Mouse (Mus musculus) limb, embryonic 14.5 days (tissue): ENCODE results near the gene Wdr82. TPM values are rescaled to one million over a fixed set of nuclear protein-coding genes. Genes with fewer than 3 reads are reported as not detected.
A peak's percentile ranks its signal among the peaks of the same experiment; 100 is the strongest.

Experiments used
- ATAC-seq: fragments of 200-750 bp; cut with Nextera tagmentation; 2 replicates; pipeline ENCODE4 v1.8.0; 2017; ENCODE audit warnings: low read depth, moderate number of reproducible peaks, moderate TSS enrichment; ENCODE audit not compliant: low FRiP score
- DNase-seq: peaks from one replicate; pipeline ENCODE4 v3.0.0-alpha.2; 2015; ENCODE audit warnings: low spot score
- H3K27ac ChIP-seq: fragments of 300-500 bp; sonication (generic); replicated peaks from 2 replicates; pipeline ENCODE4 v1.5.1; 2014; ENCODE audit warnings: low read depth, mild to moderate bottlenecking, low read length, moderate library complexity, mixed read lengths
- H3K27me3 ChIP-seq: fragments of 300-500 bp; sonication (generic); 2 replicates; pipeline ENCODE4 v1.6.1; 2014; ENCODE audit warnings: low read length, mixed read lengths; ENCODE audit not compliant: control insufficient read depth, insufficient read depth
- H3K36me3 ChIP-seq: fragments of 300-500 bp; sonication (generic); 2 replicates; pipeline ENCODE4 v1.6.1; 2014; ENCODE audit warnings: mild to moderate bottlenecking, low read length, moderate library complexity, mixed read lengths; ENCODE audit not compliant: control insufficient read depth, insufficient read depth
- H3K4me1 ChIP-seq: fragments of 300-500 bp; sonication (generic); 2 replicates; pipeline ENCODE4 v1.6.1; 2014; ENCODE audit warnings: antibody characterized with exemption, low read length, mixed read lengths; ENCODE audit not compliant: control insufficient read depth, insufficient read depth
- H3K4me2 ChIP-seq: fragments of 300-500 bp; sonication (generic); replicated peaks from 2 replicates; pipeline ENCODE4 v1.6.1; 2014; ENCODE audit warnings: low read depth, mild to moderate bottlenecking, low read length, moderate library complexity; ENCODE audit not compliant: severe bottlenecking
- H3K4me3 ChIP-seq: fragments of 300-500 bp; sonication (generic); replicated peaks from 2 replicates; pipeline ENCODE4 v1.5.1; 2014; ENCODE audit warnings: low read length
- H3K9ac ChIP-seq: fragments of 300-500 bp; sonication (generic); 2 replicates; pipeline ENCODE4 v1.6.1; 2014; ENCODE audit warnings: mild to moderate bottlenecking, low read depth, low read length, moderate library complexity; ENCODE audit not compliant: severe bottlenecking
- H3K9me3 ChIP-seq: fragments of 300-500 bp; sonication (generic); 2 replicates; pipeline ENCODE4 v1.6.1; 2016; ENCODE audit warnings: low read length; ENCODE audit not compliant: control insufficient read depth
- POLR2A ChIP-seq: fragments of 200-500 bp; IDR thresholded peaks from 2 replicates; pipeline ENCODE4 v1.8.0; 2012; ENCODE audit warnings: inconsistent platforms, mild to moderate bottlenecking, moderate library complexity, borderline replicate concordance; ENCODE audit not compliant: insufficient read depth, insufficient read length; ENCODE audit errors: extremely low read depth
- WGBS: fragments of 180-500 bp; shearing (Covaris S2); extraction: QIAGEN DNeasy Blood & Tissue Kit; methylation state at CpG from one replicate; pipeline ENCODE4 v1.1.7; 2014; 5-methylcytosine and 5-hydroxymethylcytosine counted together
- polyA plus RNA-seq, 2 experiments: library from polyadenylated mRNA; depleted of rRNA in 1 of 2; stranded (reverse) in 1 of 2; unstranded in 1 of 2; fragments of >200 nt; fragmentation: Nextera tagmentation in 1 of 2; extraction: Ambion mirVana in 1 of 2; gene quantifications; 2 replicates each; pipeline versions ENCODE4 v1.2.1 to v1.2.3; 2012 to 2014

Wdr82 gene
- polyA plus RNA-seq, 2 experiments, result 30.2 to 104 TPM

- DNase-seq (peak; percentile 41), ATAC-seq (peak; percentile 63)
- Histone ChIP-seq H3K4me1 (peaks cover 6% of the 10 kb centered on the region), H3K27ac (no peak overlapping the region), H3K9ac (peak overlapping the region; percentile 50; the same call in 1 of the 2 replicates), H3K27me3 (no peaks in the 10 kb centered on the region), H3K9me3 (no peaks in the 10 kb centered on the region), H3K36me3 (no peaks in the 10 kb centered on the region), H3K4me2 (peak overlapping the region; percentile 65), H3K4me3 (peak overlapping the region; percentile 38)
- WGBS, result 7% methylated on average over 34 of the region's 34 CpGs
- TF ChIP-seq POLR2A, result no peak
These were observed 55.5 kb downstream of the Wdr82 start for GRCm38 (mm10) chr9:106226151-106226682.

GRCm38 (mm10) chr9:106227790-106228429, 57.2 kb downstream of the Wdr82 start:
- ATAC-seq, result no peak
- no peak for TF ChIP-seq POLR2A
- Histone ChIP-seq H3K4me3 (no peak overlapping the region), H3K27me3 (no peaks in the 10 kb centered on the region), H3K36me3 (peaks cover 7% of the 10 kb centered on the region), H3K27ac (no peak overlapping the region), H3K9me3 (no peaks in the 10 kb centered on the region), H3K4me2 (no peak overlapping the region), H3K9ac (no peak overlapping the region), H3K4me1 (peaks cover 6% of the 10 kb centered on the region)
- DNase-seq, result no peak
- WGBS, result 80% methylated on average over 8 of the region's 8 CpGs

- H3K9me3 ChIP-seq, result no peaks in the 10 kb centered on the region
- no peaks in the 10 kb centered on the region for H3K27me3 ChIP-seq
- H3K4me3 ChIP-seq, result no peak overlapping the region
- WGBS, result 77% methylated on average over 9 of the region's 9 CpGs
- H3K36me3 ChIP-seq, result peaks cover 30% of the 10 kb centered on the region
- no peak overlapping the region for H3K9ac ChIP-seq
- H3K4me2 ChIP-seq, result no peak overlapping the region
- H3K4me1 ChIP-seq, result peaks cover 6% of the 10 kb centered on the region
- ATAC-seq, result no peak
- no peak overlapping the region for H3K27ac ChIP-seq
- no peak for TF ChIP-seq POLR2A
- no peak for DNase-seq
These were observed 59.5 kb downstream of the Wdr82 start for GRCm38 (mm10) chr9:106230051-106230733.

- 49% methylated on average over 3 of the region's 3 CpGs for WGBS
- ATAC-seq, result no peak
- TF ChIP-seq POLR2A, result no peak
These were observed 60.0 kb downstream of the Wdr82 start for GRCm38 (mm10) chr9:106230734-106231106.

GRCm38 (mm10) chr9:106231220-106231619, 60.5 kb downstream of the Wdr82 start:
- no peak overlapping the region for H3K4me3 ChIP-seq
- no peak overlapping the region for H3K27ac ChIP-seq
- H3K9ac ChIP-seq, result no peak overlapping the region
- peaks cover 3% of the 10 kb centered on the region for H3K4me1 ChIP-seq
- peaks cover 40% of the 10 kb centered on the region for H3K36me3 ChIP-seq
- WGBS, result 79% methylated on average over 7 of the region's 7 CpGs
- H3K4me2 ChIP-seq, result no peak overlapping the region
- no peaks in the 10 kb centered on the region for H3K9me3 ChIP-seq
- no peaks in the 10 kb centered on the region for H3K27me3 ChIP-seq
- no peak for ATAC-seq
- TF ChIP-seq POLR2A, result no peak
- no peak for DNase-seq

More at GRCm38 (mm10) chr9:106230734-106231106, 60.0 kb downstream of the Wdr82 start:
- peaks cover 35% of the 10 kb centered on the region for H3K36me3 ChIP-seq
- H3K4me3 ChIP-seq, result no peak overlapping the region
- DNase-seq, result no peak
- no peaks in the 10 kb centered on the region for H3K9me3 ChIP-seq
- peaks cover 5% of the 10 kb centered on the region for H3K4me1 ChIP-seq
- H3K9ac ChIP-seq, result no peak overlapping the region
- H3K27ac ChIP-seq, result no peak overlapping the region
- no peak overlapping the region for H3K4me2 ChIP-seq
- no peaks in the 10 kb centered on the region for H3K27me3 ChIP-seq
